Mouse (Mus musculus): ENCODE measurements around the gene Arhgap17. TPM values are rescaled to one million over a fixed set of nuclear protein-coding genes. Genes with fewer than 3 reads are reported as not detected.

Arhgap17 gene
- polyA plus RNA-seq (2012; rRNA removed) = 16.4 and 20.4 TPM in 2 replicates

DNA sequence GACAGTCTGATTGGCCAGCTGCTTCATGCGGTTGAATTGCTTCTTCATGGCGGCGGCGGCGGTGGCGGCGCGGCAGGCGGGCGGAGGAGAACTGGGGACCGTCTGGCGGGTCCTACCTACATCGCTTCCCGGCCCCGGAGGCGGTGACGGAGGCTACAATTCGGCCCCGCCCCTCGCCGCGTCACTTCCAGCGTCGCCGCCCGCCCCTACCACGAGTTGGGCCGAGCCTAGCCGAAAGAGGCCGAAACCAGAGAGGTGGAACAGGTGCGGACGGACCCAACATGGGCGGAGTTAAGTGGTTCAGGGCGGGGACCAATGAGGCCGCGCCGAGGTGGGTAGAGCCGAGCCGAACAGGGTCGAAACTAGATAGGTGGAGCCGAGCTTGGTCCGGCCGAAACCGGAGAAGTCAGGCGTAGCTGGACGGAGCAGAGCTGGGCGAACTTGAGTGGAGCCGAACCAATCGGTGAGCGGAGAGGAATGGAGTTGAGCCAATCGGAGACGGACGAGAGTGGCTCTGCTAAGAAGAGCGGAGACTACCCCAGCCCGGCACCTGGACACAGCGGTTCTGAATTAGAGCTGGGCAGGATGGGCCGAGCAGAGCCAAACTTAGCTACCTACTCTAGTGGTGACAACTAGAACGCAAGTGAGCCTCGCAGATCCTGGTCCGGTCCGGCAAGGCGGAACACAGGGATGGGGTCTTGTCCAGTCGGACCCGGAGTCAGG lies at the start of gene Arhgap17, which contains the start of gene Lcmt1:
Gene Arhgap17, minus strand, starts transcription at position 157 of the 723 bp plus-strand sequence.
Gene Lcmt1, plus strand, starts transcription at position 26 of the 723 bp plus-strand sequence.
- peak; percentile 90 to 96 for DNase-seq (ENCODE audit: extremely low spot score in 1 of 2, low spot score in 1 of 2)

DNA sequence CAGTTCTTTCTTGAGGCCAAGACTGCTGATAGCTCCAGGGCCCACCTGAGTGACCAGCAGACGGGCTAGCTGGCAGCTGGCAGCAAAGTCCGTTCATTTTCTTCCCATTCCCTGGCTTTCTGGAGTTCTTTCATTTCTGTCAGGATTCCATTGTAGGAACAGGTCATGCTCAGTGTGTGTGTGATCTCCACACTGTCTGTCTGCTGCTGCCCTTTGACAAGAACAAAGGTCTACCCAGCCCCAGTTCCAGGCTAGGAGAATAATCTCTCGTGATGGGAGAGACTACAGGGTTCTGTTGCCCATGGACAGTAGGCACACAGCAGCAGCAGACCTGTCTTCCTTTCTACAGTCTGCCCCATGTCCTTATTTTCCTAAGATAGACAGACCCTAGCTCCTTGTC lies 47.9 kb upstream of the Arhgap17 start:
- no peak for DNase-seq (ENCODE audit: extremely low spot score in 1 of 2, low spot score in 1 of 2)

DNA sequence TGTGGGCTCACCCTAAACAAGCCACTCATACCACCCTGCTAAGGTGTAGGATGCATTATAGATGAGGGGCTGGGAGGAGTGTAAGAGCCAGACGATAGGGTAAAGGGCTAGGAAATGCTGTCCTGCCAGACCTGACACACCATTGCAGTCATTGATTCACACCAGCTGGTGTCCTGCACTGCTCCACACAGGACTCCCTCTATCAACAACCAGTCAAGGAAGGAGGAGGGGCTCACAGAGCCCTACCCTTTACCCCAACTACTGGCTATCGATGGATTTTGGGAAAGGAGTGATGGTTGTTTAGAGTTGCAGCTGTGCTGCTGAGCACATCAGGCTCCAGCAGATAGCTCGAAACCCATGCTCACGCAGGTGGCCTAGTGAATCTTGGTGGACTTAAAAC lies 47.1 kb upstream of the Arhgap17 start:
- DNase-seq (ENCODE audit: extremely low spot score in 1 of 2, low spot score in 1 of 2) = no peak

DNA sequence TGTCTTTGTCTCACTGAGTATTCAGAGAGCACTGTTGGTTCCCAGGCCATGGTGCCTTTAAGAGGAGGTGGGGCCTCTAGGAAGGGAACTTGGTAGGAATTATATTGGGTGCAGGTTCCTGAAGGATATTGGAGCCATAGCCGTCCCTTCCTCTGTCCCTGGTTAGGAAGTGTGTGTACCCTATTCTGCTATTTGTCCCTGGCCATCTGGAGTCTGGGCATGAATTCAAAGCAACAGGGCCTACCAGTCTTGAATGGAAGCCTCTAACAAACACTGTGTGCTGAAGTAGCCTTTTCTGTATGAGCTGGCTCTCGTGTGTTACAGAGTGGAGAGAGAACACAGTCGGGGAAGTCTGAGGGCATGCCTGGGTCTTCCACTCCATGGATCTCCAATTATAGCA lies 42.4 kb upstream of the Arhgap17 start:
- no peak for DNase-seq (ENCODE audit: extremely low spot score in 1 of 2, low spot score in 1 of 2)

DNA sequence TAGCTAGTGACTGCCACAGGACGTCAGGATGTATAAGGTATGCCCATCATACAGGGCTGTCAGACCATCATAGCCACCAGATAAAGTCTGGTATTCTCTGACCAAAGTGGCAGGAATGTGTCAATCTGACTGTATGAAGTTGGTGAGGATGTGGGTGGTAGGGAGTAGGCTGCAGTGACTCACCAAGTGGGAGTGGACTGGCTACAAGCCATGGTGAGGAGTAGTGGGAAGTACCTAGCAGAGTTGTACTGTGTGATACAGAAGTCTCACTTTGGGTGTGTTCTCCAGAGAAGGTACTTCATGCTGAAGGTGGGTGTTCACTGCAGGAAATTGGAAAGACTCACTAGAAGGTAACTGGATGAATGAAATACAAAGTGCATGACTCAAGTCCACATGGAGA lies 41.4 kb upstream of the Arhgap17 start:
- peak; percentile 52 to 85 for DNase-seq (ENCODE audit: extremely low spot score in 1 of 2, low spot score in 1 of 2)

DNA sequence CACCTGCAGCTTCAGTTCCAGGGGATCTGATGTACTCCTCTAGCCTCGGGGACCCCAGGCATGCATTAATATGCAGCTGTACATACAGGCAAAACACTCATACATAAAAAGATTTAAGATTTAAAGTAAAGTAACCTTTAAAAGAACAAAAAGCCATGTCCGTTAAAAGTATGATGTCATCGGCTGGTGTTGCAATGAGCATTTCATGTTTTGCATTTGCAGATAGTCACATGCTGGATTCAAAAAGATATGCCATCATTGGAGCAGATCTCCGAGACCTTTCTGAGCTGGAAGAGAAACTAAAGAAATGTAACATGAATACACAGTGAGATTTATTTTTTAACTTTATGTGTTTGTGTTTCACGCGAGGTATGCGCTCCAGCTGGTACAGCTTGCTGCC lies 40.8 kb upstream of the Arhgap17 start:
- no peak for DNase-seq (ENCODE audit: extremely low spot score in 1 of 2, low spot score in 1 of 2)

DNA sequence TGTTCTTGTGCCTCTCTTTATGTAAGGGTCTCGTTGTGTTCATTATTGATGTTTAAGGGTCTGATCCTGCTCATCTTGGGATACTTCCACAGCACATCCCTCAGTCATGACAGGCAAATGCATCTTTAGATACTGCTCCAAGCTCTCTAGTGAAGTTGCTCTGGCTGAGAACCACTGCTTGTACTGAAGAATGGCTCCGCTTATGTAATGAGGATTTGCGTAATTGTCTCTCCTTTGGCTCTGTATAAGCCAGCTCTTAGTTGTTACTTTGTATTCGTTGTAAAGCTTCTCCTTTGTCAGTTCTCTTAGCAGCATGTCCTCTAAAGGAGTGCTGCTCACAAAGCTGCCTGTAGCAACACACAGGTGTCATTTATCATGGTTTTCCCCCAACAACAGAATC lies 37.3 kb upstream of the Arhgap17 start:
- peak in 1 of 2 experiments; percentile 7 for DNase-seq (ENCODE audit: extremely low spot score in 1 of 2, low spot score in 1 of 2)

DNA sequence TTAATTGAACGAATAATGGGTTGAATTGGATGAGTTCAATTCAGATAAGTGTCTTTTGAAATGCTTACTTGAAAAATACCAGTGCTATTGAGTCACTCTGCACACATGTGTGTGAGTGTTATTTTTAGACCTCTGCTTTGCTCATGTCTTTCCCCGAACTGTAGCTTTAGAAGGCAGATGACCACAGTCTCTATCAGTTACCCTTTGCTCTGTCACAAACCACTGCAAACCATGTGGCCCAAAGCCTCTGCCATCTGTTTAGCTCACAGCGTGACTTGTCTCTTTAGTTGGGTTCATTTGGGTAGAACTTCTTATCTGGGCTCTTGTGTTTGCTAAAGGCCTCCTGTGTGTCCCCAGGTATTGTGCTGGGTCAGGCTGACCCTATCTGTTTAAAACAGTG lies 35.9 kb upstream of the Arhgap17 start:
- no peak for DNase-seq (ENCODE audit: extremely low spot score in 1 of 2, low spot score in 1 of 2)

DNA sequence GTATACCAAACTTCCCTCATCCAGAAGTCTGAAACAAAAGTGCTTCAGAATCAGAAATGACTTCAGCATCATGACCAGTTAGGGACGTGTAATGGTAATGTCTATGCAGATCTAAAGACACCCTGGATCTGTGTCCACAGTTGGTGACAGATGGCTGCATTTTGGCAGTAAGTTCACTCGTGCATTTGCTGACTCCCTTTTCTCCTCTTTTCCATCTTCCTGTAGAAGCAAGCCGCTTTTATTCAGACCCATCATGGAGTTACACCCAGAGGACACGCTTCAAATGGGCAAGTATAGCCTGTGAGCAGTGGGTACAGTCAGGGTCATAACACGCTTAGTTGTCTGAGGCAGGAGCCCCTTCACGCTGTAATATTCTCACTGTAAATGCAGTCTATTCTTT lies 34.5 kb upstream of the Arhgap17 start:
- no peak for DNase-seq (ENCODE audit: extremely low spot score in 1 of 2, low spot score in 1 of 2)

DNA sequence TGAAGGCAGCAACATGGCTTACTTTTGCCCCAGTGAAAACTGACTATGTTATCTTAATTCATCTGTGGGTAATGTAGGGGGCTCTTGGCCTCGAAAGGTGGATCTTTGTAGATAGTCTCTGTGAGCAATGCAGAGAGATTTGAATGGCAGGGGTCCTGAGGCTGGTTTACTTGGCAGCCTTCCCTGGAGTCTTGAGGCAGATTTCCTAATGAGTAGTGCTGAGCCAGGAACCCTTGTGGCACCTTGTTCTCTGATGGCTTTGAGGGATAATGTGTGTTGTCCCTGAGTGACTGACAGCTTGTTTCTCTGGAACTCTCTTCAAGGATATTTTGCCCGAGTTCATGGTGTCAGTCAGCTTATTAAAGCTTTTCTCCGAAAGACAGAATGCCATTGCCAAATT lies 31.4 kb upstream of the Arhgap17 start:
- DNase-seq (ENCODE audit: extremely low spot score in 1 of 2, low spot score in 1 of 2) = no peak

DNA sequence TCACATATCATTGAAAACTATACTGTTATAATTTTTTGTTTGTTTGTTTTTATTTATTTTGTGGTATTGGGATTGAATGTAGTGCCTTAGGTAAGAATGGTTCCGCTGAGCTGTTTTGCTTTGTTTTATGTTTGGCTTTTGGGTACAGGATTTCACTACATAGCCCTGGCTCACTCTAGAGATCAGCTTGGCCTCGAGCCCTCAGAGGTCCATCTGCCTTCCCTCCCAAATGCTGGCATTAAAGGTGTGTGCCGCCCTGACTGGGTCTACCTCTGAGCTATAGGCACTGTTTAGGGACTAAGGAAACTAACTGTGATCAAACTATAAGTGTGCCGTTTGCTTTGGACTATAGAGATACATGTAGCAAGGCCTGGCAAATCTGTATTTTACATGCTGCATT lies 29.6 kb upstream of the Arhgap17 start:
- DNase-seq (ENCODE audit: extremely low spot score in 1 of 2, low spot score in 1 of 2) = no peak

DNA sequence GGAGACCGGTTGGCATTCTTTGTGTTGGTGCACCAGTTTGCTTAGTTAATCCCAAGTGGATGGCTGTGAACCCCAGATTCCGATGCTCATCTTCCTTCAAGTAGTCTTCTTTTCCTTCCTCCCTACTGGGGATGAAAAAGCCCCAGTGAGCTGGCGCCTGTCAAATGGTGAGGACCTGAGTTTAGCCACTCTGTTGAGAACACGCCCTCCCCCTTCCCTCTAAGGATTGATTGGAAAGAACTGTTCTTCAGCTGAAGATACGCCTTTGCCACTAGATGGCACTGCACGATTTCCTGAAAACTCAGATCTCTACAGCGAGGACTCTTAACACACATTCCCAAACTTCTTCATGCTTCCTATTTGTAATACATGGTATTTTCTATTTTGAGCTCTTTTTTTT lies 29.1 kb upstream of the Arhgap17 start:
- DNase-seq (ENCODE audit: extremely low spot score in 1 of 2, low spot score in 1 of 2) = peak; percentile 25 to 79

DNA sequence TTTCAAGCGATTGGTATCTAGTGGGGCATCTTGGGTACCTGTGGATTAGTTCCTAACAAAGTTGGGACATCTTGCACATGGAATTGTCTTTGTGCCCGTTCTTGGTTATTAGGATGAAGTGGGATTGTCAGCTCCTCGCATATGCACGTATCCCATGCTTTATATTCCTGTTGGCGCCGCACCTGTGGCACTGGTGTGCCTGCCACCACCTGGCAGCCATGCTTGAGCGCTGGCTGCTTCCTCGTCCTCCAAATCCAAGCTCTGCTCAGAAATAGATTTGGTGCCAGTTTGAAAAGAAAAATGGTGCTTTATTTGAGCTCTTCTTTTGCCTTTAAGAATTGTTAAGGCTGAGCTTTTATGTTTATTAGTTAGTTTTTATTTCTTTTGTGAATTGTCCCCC lies 28.2 kb upstream of the Arhgap17 start:
- DNase-seq (ENCODE audit: extremely low spot score in 1 of 2, low spot score in 1 of 2) = no peak

DNA sequence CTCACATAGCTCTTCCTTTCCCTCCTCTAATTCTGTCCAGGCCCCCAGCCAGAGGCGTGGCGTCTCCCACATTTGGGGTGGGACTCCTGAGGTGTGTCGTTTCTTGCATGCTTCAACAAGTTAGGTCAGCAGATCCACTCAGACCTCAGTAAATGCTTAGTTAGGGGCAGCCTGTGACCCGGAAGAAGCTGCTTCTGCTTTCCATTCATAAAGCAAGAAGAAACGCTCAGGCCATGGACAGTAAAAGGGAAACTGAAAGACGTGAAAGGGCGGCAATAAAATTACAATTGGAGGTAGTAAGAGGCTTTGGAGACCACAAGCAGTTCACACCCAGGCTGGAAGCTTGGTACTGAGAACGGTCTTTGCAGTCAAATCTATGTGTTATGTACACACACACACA lies 27.7 kb upstream of the Arhgap17 start:
- no peak for DNase-seq (ENCODE audit: extremely low spot score in 1 of 2, low spot score in 1 of 2)

DNA sequence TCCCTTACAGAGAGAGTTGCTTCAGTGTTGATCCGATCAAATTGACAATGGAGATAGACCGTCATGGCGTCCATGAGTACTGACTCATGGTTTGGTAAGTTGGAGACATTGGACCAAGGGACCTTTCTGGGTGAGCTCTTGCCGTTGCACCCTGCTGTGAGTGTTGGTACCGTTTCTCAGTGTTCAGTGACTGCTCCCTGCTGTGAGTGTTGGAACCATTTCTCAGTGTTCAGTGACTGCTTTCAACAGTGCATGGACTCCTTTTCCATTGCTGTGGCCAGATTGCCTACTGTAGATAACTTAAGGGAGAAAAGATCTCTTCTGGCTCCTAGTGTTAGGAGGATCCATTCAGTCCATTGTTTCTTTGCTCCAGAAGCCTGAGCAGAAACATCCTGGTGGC lies 27.2 kb upstream of the Arhgap17 start:
- no peak for DNase-seq (ENCODE audit: extremely low spot score in 1 of 2, low spot score in 1 of 2)

DNA sequence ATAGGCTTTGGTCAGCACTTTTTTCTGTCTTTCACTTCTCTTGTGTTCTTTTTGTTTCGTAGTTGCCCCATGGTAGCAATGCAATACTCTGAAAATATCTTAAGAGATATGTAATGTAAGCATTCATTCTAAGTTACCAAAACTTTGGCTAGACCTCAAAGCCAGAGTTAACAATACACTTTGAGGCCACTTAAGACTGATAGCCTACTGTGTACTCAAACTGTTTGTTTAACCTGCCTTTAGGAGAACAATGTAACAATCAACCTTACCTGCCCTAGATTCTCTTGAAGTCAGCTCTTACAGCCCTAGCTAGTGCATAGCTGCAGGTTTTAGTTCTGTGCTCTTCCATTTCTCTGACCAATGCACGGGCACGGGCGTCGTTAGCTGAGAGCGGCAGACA lies 24.6 kb upstream of the Arhgap17 start:
- no peak for DNase-seq (ENCODE audit: extremely low spot score in 1 of 2, low spot score in 1 of 2)

DNA sequence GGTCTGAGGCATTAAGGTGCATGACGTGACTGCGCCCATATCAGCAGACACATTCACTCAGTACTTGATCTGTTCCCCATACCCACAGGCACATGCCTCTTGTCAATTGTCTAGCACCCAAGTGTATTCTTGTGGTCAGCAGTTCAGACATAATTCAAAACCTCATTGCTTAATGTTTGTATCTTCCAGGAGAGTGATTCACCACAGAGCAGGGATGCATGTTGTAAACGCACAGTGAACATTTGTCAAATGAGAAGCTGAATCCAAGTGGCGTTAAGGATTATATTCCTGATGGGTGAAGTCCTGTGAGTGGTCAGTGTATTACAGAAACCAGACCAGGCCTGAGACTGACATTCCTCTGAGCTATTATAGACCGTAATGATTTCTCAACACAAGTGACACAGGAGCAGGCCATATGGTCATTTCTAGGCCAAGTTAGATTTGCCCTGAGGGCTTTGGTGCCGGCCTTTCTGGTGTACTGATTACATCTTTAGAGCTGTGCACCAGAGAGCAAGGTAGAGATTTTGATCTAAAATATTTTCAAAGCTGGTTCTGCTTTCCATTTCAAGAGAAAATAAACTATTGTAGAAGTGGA lies 20.1 kb upstream of the Arhgap17 start:
- no peak for DNase-seq (ENCODE audit: extremely low spot score in 1 of 2, low spot score in 1 of 2)

DNA sequence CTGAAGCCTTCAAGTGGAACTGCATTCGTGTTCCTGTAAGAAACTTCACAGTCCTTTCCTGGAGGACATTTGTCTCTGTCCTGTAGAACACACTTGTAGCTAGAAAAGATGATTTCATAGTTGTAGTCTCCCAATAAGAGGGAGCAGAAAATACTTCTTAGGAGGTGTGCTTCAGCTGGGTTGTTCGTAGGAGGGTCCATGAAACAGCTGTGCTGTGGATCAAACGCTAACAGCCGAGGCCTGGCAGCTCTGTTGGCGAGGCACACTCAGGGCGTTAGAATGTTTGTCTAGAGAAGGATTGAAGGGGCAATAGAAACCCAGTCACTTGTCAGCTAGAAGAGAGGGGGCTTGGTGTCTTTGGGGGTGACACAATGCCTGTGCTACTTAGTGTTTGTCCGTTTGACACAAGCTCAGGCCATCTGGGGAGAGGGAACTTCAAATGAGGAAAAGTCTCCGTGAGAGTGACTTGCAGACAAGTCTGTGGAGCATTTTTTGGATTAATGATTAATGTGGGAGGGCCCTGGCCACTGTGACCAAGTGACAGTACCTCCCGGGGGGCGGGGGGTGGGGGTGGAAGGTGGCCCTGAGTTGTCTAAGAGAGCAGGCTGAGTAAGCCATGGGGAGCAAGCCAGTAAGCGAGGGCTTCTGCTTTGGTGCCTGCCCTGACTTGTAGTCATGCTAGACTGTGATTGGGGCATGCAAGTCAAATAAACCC lies 16.1 kb upstream of the Arhgap17 start:
- no peak for DNase-seq (ENCODE audit: extremely low spot score in 1 of 2, low spot score in 1 of 2)

DNA sequence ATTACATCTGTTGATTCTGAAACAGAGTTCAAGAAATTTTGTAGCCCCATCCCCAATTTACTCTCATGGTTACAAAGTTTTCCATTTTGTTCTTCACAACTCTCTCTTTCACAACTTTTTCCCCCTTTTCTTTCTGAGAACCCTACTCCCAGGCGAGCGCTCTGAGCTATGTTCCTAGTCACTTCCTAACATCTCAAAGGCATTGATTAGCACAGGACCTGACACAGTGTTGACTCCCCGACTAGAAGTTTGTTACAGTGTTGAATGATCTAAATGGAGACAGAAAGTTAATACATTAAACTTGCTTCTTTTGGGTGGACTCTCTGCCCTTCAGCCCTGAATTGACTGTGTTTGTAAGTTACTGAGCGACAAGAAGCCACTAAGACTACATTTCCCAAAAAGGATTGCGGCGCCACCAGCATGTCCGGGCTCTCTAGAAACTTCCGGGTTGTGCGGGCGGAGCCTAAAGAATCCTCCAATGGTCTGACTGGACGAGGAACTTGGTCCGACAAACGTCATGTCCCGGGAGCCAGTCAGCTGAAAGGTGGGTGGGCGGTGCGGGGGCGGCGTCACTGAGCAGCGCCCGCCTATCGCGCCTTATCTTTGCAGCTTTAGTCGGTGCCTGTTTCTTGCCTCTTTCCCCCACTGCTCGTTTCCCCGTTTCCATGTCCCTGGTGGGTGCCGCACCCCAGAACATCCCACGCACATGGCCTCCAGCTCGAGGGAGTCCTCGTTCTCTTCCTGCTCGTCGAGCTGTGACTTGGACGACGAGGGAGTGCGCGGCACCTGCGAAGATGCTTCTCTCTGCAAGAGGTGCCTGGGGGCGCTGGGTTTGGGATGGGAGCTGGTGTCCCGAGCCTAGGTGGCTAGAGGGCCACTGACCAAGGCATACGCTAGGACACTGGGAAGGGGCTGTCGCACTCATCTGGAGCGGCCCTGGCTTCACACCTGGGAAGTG lies 8.0 kb upstream of the Arhgap17 start:
- peak; percentile 98 for DNase-seq (ENCODE audit: extremely low spot score in 1 of 2, low spot score in 1 of 2)

DNA sequence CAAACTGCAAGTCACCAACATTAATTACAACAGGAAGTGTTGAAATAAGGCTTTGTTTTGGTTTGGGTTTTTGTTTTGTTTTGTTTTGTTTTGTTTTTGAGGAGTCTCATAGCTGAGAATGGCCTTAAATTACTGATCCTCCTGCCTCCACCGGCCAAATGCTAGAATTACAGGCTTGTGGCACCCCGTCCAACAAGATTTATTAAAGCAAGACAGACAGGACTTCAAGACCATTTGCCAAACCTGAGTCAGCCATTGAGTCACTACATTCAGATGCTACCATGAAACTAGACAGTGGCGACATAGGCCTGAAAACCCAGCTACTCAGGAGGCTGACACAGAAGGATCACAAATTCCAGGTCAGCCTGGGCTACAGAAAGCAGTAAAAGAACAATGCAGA lies 1.8 kb upstream of the Arhgap17 start:
- no peak for DNase-seq (ENCODE audit: extremely low spot score in 1 of 2, low spot score in 1 of 2)

DNA sequence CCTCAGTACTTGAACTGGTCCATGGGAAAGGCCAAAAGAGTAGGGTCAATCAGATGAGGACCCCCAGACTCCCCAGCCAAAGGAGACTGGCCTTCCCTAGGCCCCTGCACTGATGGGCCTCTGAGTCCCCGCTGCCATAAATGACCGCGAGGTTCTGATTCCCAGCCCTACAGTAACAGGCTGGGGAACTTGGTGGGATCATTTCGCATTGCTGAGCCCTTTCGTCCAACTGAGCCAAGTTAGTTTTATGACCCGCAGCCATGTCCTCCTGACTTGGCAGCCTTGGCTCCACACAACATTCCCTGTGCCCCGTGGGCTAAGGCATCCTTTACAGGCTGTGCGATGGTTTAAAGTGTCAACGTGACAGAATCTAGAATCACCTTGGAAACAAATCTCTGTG lies 985 bp upstream of the Arhgap17 start:
- DNase-seq (ENCODE audit: extremely low spot score in 1 of 2, low spot score in 1 of 2) = no peak
